Mouse (Mus musculus) adrenal gland, postnatal 10 days (tissue): ENCODE measurements around the gene Vmn1r26. TPM values are rescaled to one million over a fixed set of nuclear protein-coding genes. Genes with fewer than 3 reads are reported as not detected.
"Not testable (repeated sequence)": the region's sequence is repeated elsewhere in the genome, so short reads cannot be mapped to it uniquely, and the experiment has no call there.

Experiments
- DNase-seq: peaks from one replicate; pipeline ENCODE4 v3.0.0; 2021; ENCODE audit warnings: mixed read lengths
- long read RNA-seq, 2 experiments: library from polyadenylated mRNA; stranded (forward); transcript quantifications; one replicate each; pipeline ENCODE4 v2.0.0; 2021
- total RNA-seq, 2 experiments: library from RNA; stranded (reverse); gene quantifications; 2 replicates each; pipeline ENCODE4 v1.2.3; 2021

The Vmn1r26 gene
- total RNA-seq, result not detected
- long read RNA-seq, experiment 1, result 0 reads
- long read RNA-seq, experiment 2, result 0 reads

GRCm38 (mm10) chr6:58015059-58015458, at the start of gene Vmn1r26:
Vmn1r26 (minus strand) TSS chr6:58015159.
- DNase-seq, result no peak

- DNase-seq, result no peak
Measured at GRCm38 (mm10) chr6:58044025-58044424, 29.1 kb upstream of the Vmn1r26 start.

- DNase-seq, result peak; percentile 5
Measured at GRCm38 (mm10) chr6:58017478-58017877, 2.5 kb upstream of the Vmn1r26 start.

- no peak for DNase-seq
Measured at GRCm38 (mm10) chr6:57980710-57981109, 34.2 kb downstream of the Vmn1r26 start, which contains the start of gene Vmn1r25. Vmn1r25 (minus strand) TSS chr6:57980810.

- not testable (repeated sequence) for DNase-seq
Measured at GRCm38 (mm10) chr6:57961403-57961802, 53.6 kb downstream of the Vmn1r26 start, which contains the start of gene Vmn1r24. Vmn1r24 (minus strand) TSS chr6:57961503.

Other genes starting within 250 kb of the Vmn1r26 start
- gene Vopp1, start 190.0 kb downstream of the Vmn1r26 start, total RNA-seq, result 10 to 100 TPM; 16.7 to 23.0 TPM
- not detected for gene Vmn1r21, start 164.8 kb downstream of the Vmn1r26 start, total RNA-seq
- gene Vmn1r22, start 107.1 kb downstream of the Vmn1r26 start, total RNA-seq, result not detected
- gene Vmn1r23, start 88.3 kb downstream of the Vmn1r26 start, total RNA-seq, result not detected
- not detected for gene Vmn1r24, start 53.7 kb downstream of the Vmn1r26 start, total RNA-seq
- not detected for gene Vmn1r25, start 34.3 kb downstream of the Vmn1r26 start, total RNA-seq
- gene Vmn1r27, start 203.7 kb upstream of the Vmn1r26 start, total RNA-seq, result not detected
- gene Vmn1r28, start 246.9 kb upstream of the Vmn1r26 start, total RNA-seq, result not detected